Mouse (Mus musculus) erythroblast, embryonic 14.5 days (primary cell): ENCODE data around the gene Pcna.

Experiments used
- GATA1 ChIP-seq: IDR thresholded peaks from 2 replicates; pipeline ENCODE4 v1.6.1; 2012; ENCODE audit warnings: low read length, inconsistent platforms, mixed read lengths
- TAL1 ChIP-seq: IDR thresholded peaks from 3 replicates; pipeline ENCODE4 v1.6.1; 2012; ENCODE audit warnings: low read length, inconsistent platforms, mixed read lengths

DNA sequence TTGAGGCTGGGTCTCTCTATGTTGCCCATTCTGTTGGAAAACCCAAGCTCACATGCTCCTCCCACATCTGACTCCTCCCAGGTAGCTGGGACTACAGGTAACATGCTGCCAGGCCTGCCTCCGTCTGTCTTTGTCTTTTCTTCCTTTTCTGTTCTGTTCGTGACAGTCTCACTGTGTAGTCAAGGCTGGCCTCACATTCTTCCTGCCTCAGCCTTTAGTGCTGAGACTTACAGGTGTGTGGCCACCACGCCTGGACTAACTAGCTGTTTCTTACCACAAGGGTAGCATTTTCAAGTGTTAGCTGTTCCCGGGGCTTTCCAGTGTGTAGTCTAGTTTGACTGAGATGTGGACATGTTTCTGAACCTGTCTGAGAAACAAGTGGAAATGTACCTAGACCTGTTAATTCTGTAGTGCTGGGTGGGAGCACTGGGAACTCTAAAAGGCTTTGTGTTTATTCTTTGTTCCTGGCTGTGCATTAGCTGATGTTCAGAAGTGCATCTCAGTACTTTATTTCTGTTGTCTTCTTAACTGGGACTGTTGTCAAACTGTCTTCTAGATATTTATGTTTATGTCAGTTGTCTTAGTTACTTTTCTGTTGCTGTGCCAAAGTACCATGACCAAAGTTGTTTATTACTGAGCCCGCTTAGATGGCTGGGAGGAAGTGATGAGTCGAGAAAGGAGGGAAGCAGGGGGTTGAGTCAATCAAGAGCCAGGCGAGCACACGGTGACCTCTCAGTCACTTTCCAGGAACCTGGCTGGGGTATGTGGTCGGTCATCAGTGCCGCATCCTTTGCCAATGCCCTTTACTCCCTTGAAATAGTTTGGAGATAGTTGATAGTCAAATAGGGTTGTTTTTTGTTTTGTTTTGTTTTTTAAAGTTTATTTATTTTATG lies 28.7 kb upstream of the Pcna start:
- TF ChIP-seq TAL1, result no peak
- no peak for TF ChIP-seq GATA1
